Mouse (Mus musculus) MEL (cell line): Measurements from ENCODE around the gene Krt1. TPM values are rescaled to one million over a fixed set of nuclear protein-coding genes. Genes with fewer than 3 reads are reported as not detected.

Source experiments
- DNase-seq: peaks from one replicate; pipeline ENCODE4 v3.0.0; 2011; ENCODE audit warnings: low read depth, low spot score
- H3K27ac ChIP-seq: 2 replicates; pipeline ENCODE4 v1.5.1; 2012; ENCODE audit warnings: low read depth, mild to moderate bottlenecking, control low read depth, low read length, moderate library complexity; ENCODE audit not compliant: control insufficient read depth
- H3K27me3 ChIP-seq, 2 experiments: fragments of 150-350 bp in 1 of 2; sonication (generic) in 1 of 2; 2 replicates each; pipeline ENCODE4 v1.6.1; 2012; ENCODE audit warnings: low read length in 2 of 2, mild to moderate bottlenecking in 2 of 2, improper control_type of control experiment in 1 of 2, moderate library complexity in 1 of 2; ENCODE audit not compliant: insufficient read depth in 2 of 2, control insufficient read depth in 1 of 2
- H3K36me3 ChIP-seq, 2 experiments: 2 replicates each; pipeline ENCODE4 v1.6.1; 2012 to 2014; ENCODE audit warnings: low read length in 2 of 2, improper control_type of control experiment in 1 of 2, inconsistent platforms in 1 of 2, mild to moderate bottlenecking in 1 of 2; ENCODE audit not compliant: insufficient read depth in 2 of 2, control insufficient read depth in 1 of 2
- H3K4me1 ChIP-seq, 2 experiments: fragments of 150-350 bp in 1 of 2; sonication (generic) in 1 of 2; 2 replicates each; pipeline ENCODE4 v1.6.1; 2012; ENCODE audit warnings: low read length in 2 of 2, improper control_type of control experiment in 1 of 2, mild to moderate bottlenecking in 1 of 2; ENCODE audit not compliant: insufficient read depth in 2 of 2, control insufficient read depth in 1 of 2
- H3K4me3 ChIP-seq, 2 experiments: fragments of 150-350 bp in 1 of 2; sonication (generic) in 1 of 2; 2 replicates each; pipeline ENCODE4 v1.5.1; 2012; ENCODE audit warnings: low read depth in 2 of 2, low read length in 2 of 2, mild to moderate bottlenecking in 2 of 2, moderate library complexity in 2 of 2, control low read depth in 1 of 2, improper control_type of control experiment in 1 of 2; ENCODE audit not compliant: control insufficient read depth in 1 of 2, insufficient read depth in 1 of 2
- H3K79me2 ChIP-seq: 2 replicates; pipeline ENCODE4 v1.6.1; 2012; ENCODE audit warnings: mild to moderate bottlenecking, low read length, moderate library complexity; ENCODE audit not compliant: control insufficient read depth, poor library complexity, insufficient read depth
- H3K9ac ChIP-seq: 2 replicates; pipeline ENCODE4 v1.6.1; 2012; ENCODE audit warnings: low read depth, mild to moderate bottlenecking, control low read depth, low read length, moderate library complexity; ENCODE audit not compliant: control insufficient read depth, poor library complexity, severe bottlenecking
- H3K9me3 ChIP-seq: fragments of 150-350 bp; sonication (generic); replicated peaks from 2 replicates; pipeline ENCODE4 v1.6.1; 2012; ENCODE audit warnings: mild to moderate bottlenecking, low read length, improper control_type of control experiment, moderate library complexity; ENCODE audit not compliant: insufficient read depth
- BHLHE40 ChIP-seq: IDR thresholded peaks from 2 replicates; pipeline ENCODE4 v1.6.1; 2012; ENCODE audit warnings: low read depth, mild to moderate bottlenecking, inconsistent platforms, low read length, improper control_type of control experiment, borderline replicate concordance
- ELF1 ChIP-seq: IDR thresholded peaks from 2 replicates; pipeline ENCODE4 v1.6.1; 2014; ENCODE audit warnings: low read depth, mild to moderate bottlenecking, inconsistent platforms, low read length, improper control_type of control experiment, moderate library complexity
- EP300 ChIP-seq, 2 experiments: IDR thresholded peaks; 2 replicates each; pipeline ENCODE4 v1.6.1; 2011; ENCODE audit warnings: improper control_type of control experiment in 2 of 2, low read length in 2 of 2, low read depth in 1 of 2, mild to moderate bottlenecking in 1 of 2
- ETS1 ChIP-seq: IDR thresholded peaks from 2 replicates; pipeline ENCODE4 v1.6.1; 2012; ENCODE audit warnings: low read depth, mild to moderate bottlenecking, inconsistent platforms, low read length, improper control_type of control experiment, moderate library complexity
- KAT2A ChIP-seq: conservative IDR thresholded peaks from 2 replicates; pipeline ENCODE4 v1.6.1; 2012; ENCODE audit warnings: low read depth, low read length, improper control_type of control experiment, inconsistent platforms
- MAFK ChIP-seq: IDR thresholded peaks from 2 replicates; pipeline ENCODE4 v1.6.1; 2011; ENCODE audit warnings: low read depth, mild to moderate bottlenecking, low read length, improper control_type of control experiment, borderline replicate concordance
- MAX ChIP-seq: IDR thresholded peaks from 2 replicates; pipeline ENCODE4 v1.6.1; 2011; ENCODE audit warnings: low read length, improper control_type of control experiment
- MAZ ChIP-seq: IDR thresholded peaks from 2 replicates; pipeline ENCODE4 v1.6.1; 2012; ENCODE audit warnings: low read depth, mild to moderate bottlenecking, inconsistent platforms, low read length, improper control_type of control experiment
- MEF2A ChIP-seq: IDR thresholded peaks from 2 replicates; pipeline ENCODE4 v1.6.1; 2014; ENCODE audit warnings: low read depth, mild to moderate bottlenecking, inconsistent platforms, low read length, improper control_type of control experiment; ENCODE audit not compliant: poor library complexity, insufficient replicate concordance, severe bottlenecking; ENCODE audit errors: extremely low read depth
- MYB ChIP-seq: IDR thresholded peaks from 2 replicates; pipeline ENCODE4 v1.6.1; 2011; ENCODE audit warnings: mild to moderate bottlenecking, low read depth, low read length, improper control_type of control experiment
- NELFE ChIP-seq: IDR thresholded peaks from 2 replicates; pipeline ENCODE4 v1.6.1; 2011; ENCODE audit warnings: low read depth, low read length, improper control_type of control experiment
- POLR2A ChIP-seq, 2 experiments: IDR thresholded peaks; 2 replicates each; pipeline ENCODE4 v1.6.1; 2011 to 2012; ENCODE audit warnings: low read length in 2 of 2, mild to moderate bottlenecking in 2 of 2, control low read depth in 1 of 2, improper control_type of control experiment in 1 of 2, low read depth in 1 of 2, moderate library complexity in 1 of 2; ENCODE audit not compliant: control insufficient read depth in 1 of 2, insufficient read depth in 1 of 2, poor library complexity in 1 of 2
- POLR2AphosphoS2 ChIP-seq: IDR thresholded peaks from 2 replicates; pipeline ENCODE4 v1.6.1; 2011; ENCODE audit warnings: low read length, improper control_type of control experiment
- POLR2AphosphoS5 ChIP-seq: IDR thresholded peaks from 2 replicates; pipeline ENCODE4 v1.6.1; 2012; ENCODE audit warnings: low read depth, borderline replicate concordance, mild to moderate bottlenecking, inconsistent platforms, low read length, moderate library complexity, mixed read lengths
- RAD21 ChIP-seq: IDR thresholded peaks from 2 replicates; pipeline ENCODE4 v1.6.1; 2011; ENCODE audit warnings: mild to moderate bottlenecking, low read depth, low read length, improper control_type of control experiment
- SIN3A ChIP-seq: IDR thresholded peaks from 2 replicates; pipeline ENCODE4 v1.6.1; 2012; ENCODE audit warnings: low read length, improper control_type of control experiment, inconsistent platforms
- SMC3 ChIP-seq: IDR thresholded peaks from 2 replicates; pipeline ENCODE4 v1.6.1; 2011; ENCODE audit warnings: low read depth, low read length, improper control_type of control experiment
- TAL1 ChIP-seq: IDR thresholded peaks from 2 replicates; pipeline ENCODE4 v1.6.1; 2012; ENCODE audit warnings: mild to moderate bottlenecking, inconsistent platforms, low read length, moderate library complexity, mixed read lengths
- UBTF ChIP-seq: IDR thresholded peaks from 2 replicates; pipeline ENCODE4 v1.6.1; 2012; ENCODE audit warnings: low read depth, mild to moderate bottlenecking, inconsistent platforms, low read length, improper control_type of control experiment, moderate library complexity, borderline replicate concordance; ENCODE audit not compliant: insufficient read depth
- USF1 ChIP-seq: IDR thresholded peaks from 2 replicates; pipeline ENCODE4 v1.6.1; 2014; ENCODE audit warnings: low read depth, mild to moderate bottlenecking, inconsistent platforms, low read length, improper control_type of control experiment, moderate library complexity
- USF2 ChIP-seq, 2 experiments: IDR thresholded peaks; 2 replicates each; pipeline ENCODE4 v1.6.1; 2011 to 2012; ENCODE audit warnings: improper control_type of control experiment in 2 of 2, low read length in 2 of 2, borderline replicate concordance in 1 of 2, inconsistent platforms in 1 of 2, low read depth in 1 of 2, mild to moderate bottlenecking in 1 of 2; ENCODE audit not compliant: insufficient read depth in 1 of 2
- ZKSCAN1 ChIP-seq: IDR thresholded peaks from 2 replicates; pipeline ENCODE4 v1.6.1; 2012; ENCODE audit warnings: low read depth, mild to moderate bottlenecking, inconsistent platforms, low read length, improper control_type of control experiment, moderate library complexity
- ZNF384 ChIP-seq: IDR thresholded peaks from 2 replicates; pipeline ENCODE4 v1.6.1; 2012; ENCODE audit warnings: low read depth, mild to moderate bottlenecking, inconsistent platforms, low read length, improper control_type of control experiment
- polyA plus RNA-seq, 2 experiments: library from polyadenylated mRNA; stranded (reverse) in 1 of 2; unstranded in 1 of 2; fragments of >175 nt in 1 of 2; fragments of >200 nt in 1 of 2; gene quantifications; 2 replicates each; pipeline versions ENCODE4 v1.2.1 to v1.2.4; 2012; ENCODE audit warnings: low replicate concordance in 2 of 2, low read depth in 1 of 2; ENCODE audit not compliant: insufficient read length in 2 of 2, insufficient read depth in 1 of 2, missing spikeins in 1 of 2
- total RNA-seq: library from RNA; depleted of rRNA; stranded (reverse); fragments of 300-350 nt; gene quantifications from 2 replicates; pipeline ENCODE4 v1.2.3, GENCODE M21; 2012

Gene Krt1
- total and polyA plus RNA-seq, 3 experiments: not detected

- no peaks in the 10 kb centered on the region for H3K9me3 ChIP-seq
- H3K4me1 ChIP-seq: no peaks in the 10 kb centered on the region
- no peak overlapping the region for H3K27ac ChIP-seq
- TF ChIP-seq SIN3A (no peak), KAT2A (no peak), SMC3 (no peak), NELFE (no peak), USF2 (IDR thresholded peaks at IDR 0.05; ENCODE audit: borderline replicate concordance in 1 of 2, insufficient read depth in 1 of 2, low read depth in 1 of 2, low read length in 2 of 2) (no peak), MAZ (no peak), TAL1 (no peak), ELF1 (no peak), POLR2A (IDR thresholded peaks at IDR 0.05; ENCODE audit: control insufficient read depth in 1 of 2, insufficient read depth in 1 of 2, low read depth in 1 of 2, low read length in 2 of 2, poor library complexity in 1 of 2) (no peak), POLR2AphosphoS2 (no peak), ETS1 (no peak), RAD21 (no peak)
- H3K79me2 ChIP-seq: no peaks in the 10 kb centered on the region
- no peak for DNase-seq
- no peaks in the 10 kb centered on the region for H3K27me3 ChIP-seq
- no peak overlapping the region for H3K9ac ChIP-seq
- H3K4me3 ChIP-seq: no peak overlapping the region
- no peaks in the 10 kb centered on the region for H3K36me3 ChIP-seq
Observed at GRCm38 (mm10) chr15:101860421-101861130, 10.0 kb upstream of the Krt1 start.

GRCm38 (mm10) chr15:101859735-101860170 lies 9.2 kb upstream of the Krt1 start:
- no peaks in the 10 kb centered on the region for H3K4me1 ChIP-seq
- no peak overlapping the region for H3K9ac ChIP-seq
- no peak overlapping the region for H3K27ac ChIP-seq
- H3K79me2 ChIP-seq: no peaks in the 10 kb centered on the region
- TF ChIP-seq USF2 (IDR thresholded peaks at IDR 0.05; ENCODE audit: borderline replicate concordance in 1 of 2, insufficient read depth in 1 of 2, low read depth in 1 of 2, low read length in 2 of 2) (no peak), MYB (no peak), POLR2AphosphoS5 (no peak), TAL1 (no peak), ELF1 (no peak), ZKSCAN1 (no peak), USF1 (no peak), ETS1 (no peak), BHLHE40 (no peak), UBTF (no peak), POLR2A (IDR thresholded peaks at IDR 0.05; ENCODE audit: control insufficient read depth in 1 of 2, insufficient read depth in 1 of 2, low read depth in 1 of 2, low read length in 2 of 2, poor library complexity in 1 of 2) (no peak), SIN3A (no peak), MEF2A (no peak), MAX (no peak), EP300 (IDR thresholded peaks at IDR 0.05; ENCODE audit: low read depth in 1 of 2, low read length in 2 of 2) (no peak), MAFK (no peak), KAT2A (no peak), ZNF384 (no peak)
- H3K36me3 ChIP-seq: no peaks in the 10 kb centered on the region
- no peaks in the 10 kb centered on the region for H3K9me3 ChIP-seq
- no peaks in the 10 kb centered on the region; a peak in 2 of 4 replicates for H3K27me3 ChIP-seq
- DNase-seq: no peak
- no peak overlapping the region for H3K4me3 ChIP-seq
